Mouse (Mus musculus) liver, embryonic 15.5 days (tissue): ENCODE data around the gene Tdrkh. TPM values are rescaled to one million over a fixed set of nuclear protein-coding genes. Genes with fewer than 3 reads are reported as not detected.

Experiments used
- ATAC-seq: fragments of 200-750 bp; cut with Nextera tagmentation; 2 replicates; pipeline ENCODE4 v1.8.0; 2017; ENCODE audit warnings: moderate number of reproducible peaks, mild to moderate bottlenecking, moderate library complexity; ENCODE audit not compliant: insufficient read depth
- H3K27ac ChIP-seq: fragments of 300-500 bp; sonication (generic); replicated peaks from 2 replicates; pipeline ENCODE4 v1.5.1; 2015; ENCODE audit warnings: mild to moderate bottlenecking, inconsistent platforms
- H3K27me3 ChIP-seq: fragments of 300-500 bp; sonication (generic); 2 replicates; pipeline ENCODE4 v1.6.1; 2015; ENCODE audit warnings: mild to moderate bottlenecking, inconsistent platforms
- H3K36me3 ChIP-seq: fragments of 300-500 bp; sonication (generic); replicated peaks from 2 replicates; pipeline ENCODE4 v1.6.1; 2015; ENCODE audit warnings: moderate library complexity, mild to moderate bottlenecking, inconsistent platforms
- H3K4me1 ChIP-seq: fragments of 300-500 bp; sonication (generic); replicated peaks from 2 replicates; pipeline ENCODE4 v1.6.1; 2015; ENCODE audit warnings: inconsistent platforms
- H3K4me2 ChIP-seq: fragments of 300-500 bp; sonication (generic); 2 replicates; pipeline ENCODE4 v1.6.1; 2015; ENCODE audit warnings: moderate library complexity, mild to moderate bottlenecking, inconsistent platforms
- H3K4me3 ChIP-seq: fragments of 300-500 bp; sonication (generic); replicated peaks from 2 replicates; pipeline ENCODE4 v1.5.1; 2015; ENCODE audit warnings: mild to moderate bottlenecking, inconsistent platforms
- H3K9ac ChIP-seq: fragments of 300-500 bp; sonication (generic); 2 replicates; pipeline ENCODE4 v1.6.1; 2015; ENCODE audit warnings: moderate library complexity, mild to moderate bottlenecking, inconsistent platforms
- H3K9me3 ChIP-seq: fragments of 300-500 bp; sonication (generic); replicated peaks from 2 replicates; pipeline ENCODE4 v1.6.1; 2016; ENCODE audit warnings: inconsistent platforms
- WGBS: fragments of 180-500 bp; shearing (Covaris S2); methylation state at CpG from one replicate; pipeline ENCODE4 v1.1.7; 2015; ENCODE audit warnings: mixed read lengths; ENCODE audit not compliant: insufficient replicate concordance; 5-methylcytosine and 5-hydroxymethylcytosine counted together
- polyA plus RNA-seq: library from polyadenylated mRNA; unstranded; fragments of >200 nt; fragmentation: Nextera tagmentation; extraction: Ambion mirVana; gene quantifications from 2 replicates; pipeline ENCODE4 v1.2.1, GENCODE M21; 2015

Tdrkh gene
- polyA plus RNA-seq, 1 experiment from 2014 or later: 9.9 TPM

GRCm38 (mm10) chr3:94373090-94373489, 40.0 kb upstream of the Tdrkh start:
- Histone ChIP-seq H3K27ac (no peak overlapping the region), H3K4me1 (0 out of 2 replicates have a peak, but pooled peaks cover 2% of the 10 kb centered on the region), H3K36me3 (no peaks in the 10 kb centered on the region), H3K4me2 (peak overlapping the region; percentile 33; the same call in 1 of the 2 replicates), H3K27me3 (peaks cover 3% of the 10 kb centered on the region; the same call in 1 of the 2 replicates), H3K9ac (no peak overlapping the region), H3K4me3 (peak overlapping the region; percentile 17; the same call in 1 of the 2 replicates), H3K9me3 (no peaks in the 10 kb centered on the region)
- 10% methylated on average over 10 of the region's 10 CpGs for WGBS
- no peak for ATAC-seq

DNA sequence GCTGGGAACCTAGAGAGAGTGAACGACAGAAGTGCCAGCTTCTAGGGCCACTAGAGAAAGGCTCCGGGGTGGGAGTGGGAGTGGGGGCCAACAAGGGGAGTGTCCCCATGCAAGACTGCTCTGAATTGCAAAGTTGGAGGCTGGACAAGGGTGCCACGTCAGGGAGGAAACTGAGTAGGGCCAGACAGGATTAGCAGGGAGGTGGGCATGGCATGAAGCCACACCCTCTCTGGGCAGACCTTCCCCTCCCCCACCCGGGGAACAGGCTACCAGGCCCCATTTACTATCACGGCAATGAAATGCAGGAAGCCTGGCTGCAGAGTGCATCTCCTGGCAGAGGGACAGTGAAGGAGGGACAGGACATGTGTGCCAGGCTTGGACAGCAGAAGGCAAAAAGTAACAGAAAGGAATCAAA, 39.5 kb upstream of the Tdrkh start:
- Histone ChIP-seq H3K9ac (no peak overlapping the region), H3K27ac (no peak overlapping the region), H3K27me3 (peaks cover 3% of the 10 kb centered on the region; the same call in 1 of the 2 replicates), H3K4me1 (0 out of 2 replicates have a peak, but pooled peaks cover 2% of the 10 kb centered on the region), H3K9me3 (no peaks in the 10 kb centered on the region), H3K4me3 (no peak overlapping the region), H3K36me3 (no peaks in the 10 kb centered on the region), H3K4me2 (no peak overlapping the region)
- no peak for ATAC-seq
- 4% methylated on average over 5 of the region's 5 CpGs for WGBS

- Histone ChIP-seq H3K4me2 (no peak overlapping the region), H3K9ac (no peak overlapping the region), H3K4me1 (0 out of 2 replicates have a peak, but pooled peaks cover 2% of the 10 kb centered on the region), H3K27me3 (peaks cover 3% of the 10 kb centered on the region; the same call in 1 of the 2 replicates), H3K4me3 (no peak overlapping the region), H3K27ac (no peak overlapping the region), H3K36me3 (no peaks in the 10 kb centered on the region), H3K9me3 (no peaks in the 10 kb centered on the region)
- no peak for ATAC-seq
Measured at GRCm38 (mm10) chr3:94374636-94375035, 38.4 kb upstream of the Tdrkh start.

DNA sequence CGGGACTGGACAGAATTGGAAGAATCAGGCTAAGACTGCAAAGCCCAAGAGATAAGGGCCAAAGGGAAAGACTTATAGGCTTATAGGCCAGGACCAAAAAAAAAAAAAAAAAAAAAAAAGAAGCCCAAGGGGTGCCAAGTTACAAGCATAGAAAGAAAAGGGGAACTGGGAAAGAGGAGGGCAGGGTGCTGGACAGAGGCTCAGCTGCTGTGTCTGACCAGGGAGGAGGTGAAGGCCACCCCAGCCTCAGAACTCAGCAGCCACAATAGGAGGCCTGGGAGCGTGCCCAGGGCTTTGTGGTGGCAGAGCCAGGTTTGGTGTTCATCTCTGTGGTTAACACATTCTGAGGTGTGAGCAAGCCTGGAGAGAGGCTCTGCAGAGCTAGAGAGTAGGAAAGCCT, 37.9 kb upstream of the Tdrkh start:
- Histone ChIP-seq H3K36me3 (no peaks in the 10 kb centered on the region), H3K9ac (no peak overlapping the region), H3K27ac (no peak overlapping the region), H3K9me3 (no peaks in the 10 kb centered on the region), H3K4me2 (no peak overlapping the region), H3K4me1 (0 out of 2 replicates have a peak, but pooled peaks cover 2% of the 10 kb centered on the region), H3K4me3 (no peak overlapping the region), H3K27me3 (peaks cover 3% of the 10 kb centered on the region; the same call in 1 of the 2 replicates)
- 42% methylated on average over 2 of the region's 2 CpGs for WGBS
- ATAC-seq: no peak

GRCm38 (mm10) chr3:94375861-94376260, 37.2 kb upstream of the Tdrkh start:
- Histone ChIP-seq H3K4me2 (no peak overlapping the region), H3K27ac (no peak overlapping the region), H3K4me1 (0 out of 2 replicates have a peak, but pooled peaks cover 2% of the 10 kb centered on the region), H3K36me3 (no peaks in the 10 kb centered on the region), H3K27me3 (peaks cover 3% of the 10 kb centered on the region; the same call in 1 of the 2 replicates), H3K9me3 (no peaks in the 10 kb centered on the region), H3K9ac (no peak overlapping the region), H3K4me3 (no peak overlapping the region)
- no peak for ATAC-seq
- WGBS: 45% methylated on average over 5 of the region's 5 CpGs

DNA sequence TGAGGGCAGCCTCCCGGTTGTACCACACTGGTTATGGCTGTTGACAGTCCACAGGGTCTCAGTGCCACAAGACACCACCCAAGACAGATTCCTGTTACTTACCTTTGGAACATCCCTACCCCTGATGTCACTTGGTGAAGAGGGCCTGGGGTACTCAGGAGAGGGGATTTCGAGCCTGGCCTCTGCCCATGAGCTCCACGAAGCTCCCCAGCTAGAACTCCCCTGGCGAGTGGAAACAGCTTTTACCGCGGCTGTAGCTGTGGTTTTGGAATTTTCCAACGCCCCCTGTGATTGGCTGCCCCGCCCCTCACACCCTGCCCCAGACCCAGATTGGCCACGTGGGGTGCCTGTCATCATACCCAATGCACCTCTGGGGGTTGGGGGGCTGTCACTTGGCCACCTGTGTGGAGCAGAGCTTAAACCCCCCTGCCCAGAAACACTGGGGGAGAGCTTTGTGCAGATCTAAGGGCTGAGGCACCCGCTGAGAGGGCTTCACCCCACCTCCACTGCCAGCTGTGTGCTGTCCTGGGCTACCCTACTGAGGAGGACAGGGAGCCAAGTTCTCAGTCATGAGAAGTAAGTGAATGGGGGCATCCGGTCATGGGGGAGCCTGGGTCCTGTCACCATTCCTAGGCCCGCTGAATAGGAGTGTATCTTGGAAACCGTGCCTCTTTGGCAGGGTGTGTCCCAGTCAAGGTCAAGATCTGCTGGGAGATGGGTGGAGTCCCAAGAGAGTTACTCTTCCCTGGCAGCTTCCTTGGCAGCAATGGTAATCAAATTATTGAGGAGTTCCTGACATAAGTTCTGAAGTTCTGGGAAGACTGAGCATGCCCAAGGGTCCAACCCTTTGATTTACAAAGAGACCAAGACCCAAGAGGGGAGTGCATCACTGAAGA, 35.8 kb upstream of the Tdrkh start:
- 22% methylated on average over 13 of the region's 13 CpGs for WGBS
- no peak overlapping the region for H3K27ac ChIP-seq
- H3K9ac ChIP-seq: no peak overlapping the region
- no peak for ATAC-seq
- peaks cover 3% of the 10 kb centered on the region; the same call in 1 of the 2 replicates for H3K27me3 ChIP-seq
- no peaks in the 10 kb centered on the region for H3K9me3 ChIP-seq
- no peak overlapping the region for H3K4me2 ChIP-seq
- 0 out of 2 replicates have a peak, but pooled peaks cover 2% of the 10 kb centered on the region for H3K4me1 ChIP-seq
- H3K4me3 ChIP-seq: no peak overlapping the region
- H3K36me3 ChIP-seq: no peaks in the 10 kb centered on the region

- H3K36me3 ChIP-seq: no peaks in the 10 kb centered on the region
- no peak overlapping the region for H3K4me2 ChIP-seq
- WGBS: 27% methylated on average over 9 of the region's 9 CpGs
- H3K9me3 ChIP-seq: no peaks in the 10 kb centered on the region
- no peak overlapping the region for H3K4me3 ChIP-seq
- no peak overlapping the region for H3K9ac ChIP-seq
- no peak for ATAC-seq
- H3K4me1 ChIP-seq: no peaks in the 10 kb centered on the region
- no peak overlapping the region for H3K27ac ChIP-seq
- 0 out of 2 replicates have a peak, but pooled peaks cover 3% of the 10 kb centered on the region for H3K27me3 ChIP-seq
Measured at GRCm38 (mm10) chr3:94379831-94380510, 33.1 kb upstream of the Tdrkh start.

GRCm38 (mm10) chr3:94382308-94382707, 30.8 kb upstream of the Tdrkh start:
- Histone ChIP-seq H3K4me2 (no peak overlapping the region), H3K9me3 (no peaks in the 10 kb centered on the region), H3K36me3 (no peaks in the 10 kb centered on the region), H3K4me1 (no peaks in the 10 kb centered on the region), H3K27me3 (no peaks in the 10 kb centered on the region), H3K4me3 (no peak overlapping the region), H3K9ac (no peak overlapping the region), H3K27ac (no peak overlapping the region)
- WGBS: 21% methylated on average over 5 of the region's 5 CpGs
- ATAC-seq: no peak

GRCm38 (mm10) chr3:94383476-94383875, 29.6 kb upstream of the Tdrkh start:
- Histone ChIP-seq H3K4me2 (no peak overlapping the region), H3K36me3 (no peaks in the 10 kb centered on the region), H3K27me3 (no peaks in the 10 kb centered on the region), H3K4me1 (no peaks in the 10 kb centered on the region), H3K27ac (no peak overlapping the region), H3K9me3 (no peaks in the 10 kb centered on the region), H3K4me3 (no peak overlapping the region), H3K9ac (no peak overlapping the region)
- no peak for ATAC-seq
- WGBS: 51% methylated on average over 3 of the region's 3 CpGs

DNA sequence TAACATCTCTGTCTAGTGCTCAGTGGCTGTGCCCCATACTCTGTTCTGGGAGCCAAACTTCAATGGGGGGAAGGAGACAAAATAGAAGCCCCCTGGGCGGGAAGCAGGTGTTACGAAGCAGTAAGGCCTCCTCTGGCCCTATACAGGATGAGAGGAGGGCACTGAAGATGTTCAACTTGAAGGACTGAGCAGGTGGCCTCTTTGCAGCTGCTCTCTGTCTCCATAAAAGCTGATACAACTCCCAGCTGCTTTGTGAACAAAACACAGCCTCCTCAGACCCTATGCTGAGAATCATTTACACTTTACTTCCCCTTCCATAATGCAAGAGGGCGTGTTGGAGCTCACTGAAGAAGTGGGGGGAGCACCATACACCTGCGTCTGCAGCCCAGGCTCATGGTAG, 26.4 kb upstream of the Tdrkh start:
- H3K27ac ChIP-seq: no peak overlapping the region
- no peak for ATAC-seq

DNA sequence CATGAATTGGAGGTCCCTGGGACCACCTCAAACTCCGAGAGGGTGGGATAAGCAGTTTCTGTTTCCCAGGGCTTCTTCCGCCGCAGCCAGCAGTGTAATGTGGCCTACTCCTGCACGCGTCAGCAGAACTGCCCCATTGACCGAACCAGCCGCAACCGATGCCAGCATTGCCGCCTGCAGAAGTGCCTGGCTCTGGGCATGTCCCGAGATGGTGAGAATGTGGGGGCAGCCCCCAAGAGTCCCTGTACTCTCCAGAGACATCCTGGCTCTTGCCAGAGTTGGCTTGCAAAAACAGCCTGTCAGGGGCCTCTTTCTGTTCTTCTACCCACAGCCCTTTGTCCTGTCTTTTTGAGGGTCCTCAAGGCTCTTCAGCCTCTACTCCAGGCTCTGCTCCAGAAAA, 25.7 kb upstream of the Tdrkh start:
- H3K4me1 ChIP-seq: no peaks in the 10 kb centered on the region
- no peak overlapping the region for H3K9ac ChIP-seq
- H3K4me2 ChIP-seq: no peak overlapping the region
- H3K27me3 ChIP-seq: no peaks in the 10 kb centered on the region
- no peaks in the 10 kb centered on the region for H3K9me3 ChIP-seq
- no peak overlapping the region for H3K27ac ChIP-seq
- ATAC-seq: no peak
- H3K4me3 ChIP-seq: no peak overlapping the region
- 76% methylated on average over 10 of the region's 10 CpGs for WGBS
- no peaks in the 10 kb centered on the region for H3K36me3 ChIP-seq

More for the DNA sequence above, 26.4 kb upstream of the Tdrkh start:
- no peak overlapping the region for H3K4me3 ChIP-seq
- no peaks in the 10 kb centered on the region for H3K36me3 ChIP-seq
- no peak overlapping the region for H3K9ac ChIP-seq
- 36% methylated on average over 4 of the region's 4 CpGs for WGBS
- no peaks in the 10 kb centered on the region for H3K9me3 ChIP-seq
- no peaks in the 10 kb centered on the region for H3K4me1 ChIP-seq
- H3K4me2 ChIP-seq: no peak overlapping the region
- no peaks in the 10 kb centered on the region for H3K27me3 ChIP-seq
